Mouse (Mus musculus) heart, adult 2 months (tissue): ENCODE measurements around the gene Gnpat.

Experiments
- CTCF ChIP-seq: fragments of 200-600 bp; IDR thresholded peaks from 2 replicates; pipeline ENCODE4 v1.8.1; 2022; ENCODE audit warnings: antibody characterized with exemption, mild to moderate bottlenecking, moderate library complexity
- POLR2A ChIP-seq: fragments of 200-500 bp; IDR thresholded peaks from 2 replicates; pipeline ENCODE4 v1.6.1; 2011; ENCODE audit warnings: mild to moderate bottlenecking, low read depth, low read length, control low read depth; ENCODE audit not compliant: insufficient read depth

- TF ChIP-seq CTCF, result no peak
- no peak for TF ChIP-seq POLR2A
Observed at GRCm38 (mm10) chr8:124909936-124910335, 47.1 kb downstream of the Gnpat start.
